Mouse (Mus musculus) hindbrain, postnatal 0 days (tissue): ENCODE data around the gene Vegfc. TPM values are rescaled to one million over a fixed set of nuclear protein-coding genes. Genes with fewer than 3 reads are reported as not detected.

Experiments
- ATAC-seq: fragments of 200-750 bp; cut with Nextera tagmentation; 2 replicates; pipeline ENCODE4 v1.8.0; 2017; ENCODE audit warnings: mild to moderate bottlenecking, moderate TSS enrichment, moderate library complexity
- DNase-seq: peaks from one replicate; pipeline ENCODE4 v3.0.0-alpha.2; 2015; ENCODE audit warnings: low spot score
- H3K27ac ChIP-seq: fragments of 300-500 bp; sonication (generic); 2 replicates; pipeline ENCODE4 v1.5.1; 2014; ENCODE audit warnings: mild to moderate bottlenecking
- H3K27me3 ChIP-seq: fragments of 300-500 bp; sonication (generic); 2 replicates; pipeline ENCODE4 v1.6.1; 2014; ENCODE audit warnings: low read length, mixed read lengths; ENCODE audit not compliant: insufficient read depth
- H3K36me3 ChIP-seq: fragments of 300-500 bp; sonication (generic); 2 replicates; pipeline ENCODE4 v1.6.1; 2014; ENCODE audit warnings: low read length, mixed read lengths; ENCODE audit not compliant: insufficient read depth
- H3K4me1 ChIP-seq: fragments of 300-500 bp; sonication (generic); 2 replicates; pipeline ENCODE4 v1.6.1; 2014; ENCODE audit warnings: antibody characterized with exemption, low read length, mixed read lengths; ENCODE audit not compliant: insufficient read depth
- H3K4me2 ChIP-seq: fragments of 300-500 bp; sonication (generic); 2 replicates; pipeline ENCODE4 v1.6.1; 2014; ENCODE audit warnings: low read depth, mild to moderate bottlenecking, low read length, moderate library complexity, mixed read lengths
- H3K4me3 ChIP-seq: fragments of 300-500 bp; sonication (generic); 2 replicates; pipeline ENCODE4 v1.5.1; 2014; ENCODE audit warnings: low read length
- H3K9ac ChIP-seq: fragments of 300-500 bp; sonication (generic); replicated peaks from 2 replicates; pipeline ENCODE4 v1.6.1; 2014; ENCODE audit warnings: mild to moderate bottlenecking, low read length, moderate library complexity, mixed read lengths
- H3K9me3 ChIP-seq: fragments of 300-500 bp; sonication (generic); 2 replicates; pipeline ENCODE4 v1.6.1; 2016; ENCODE audit warnings: low read length, mixed read lengths
- CTCF ChIP-seq: IDR thresholded peaks from 2 replicates; pipeline ENCODE4 v1.5.1; 2016; ENCODE audit warnings: antibody characterized with exemption, control low read depth, low read depth
- WGBS: fragments of 180-500 bp; shearing (Covaris S2); extraction: QIAGEN DNeasy Blood & Tissue Kit; methylation state at CpG from one replicate; pipeline ENCODE4 v1.1.7; 2014; 5-methylcytosine and 5-hydroxymethylcytosine counted together
- polyA plus RNA-seq: library from polyadenylated mRNA; unstranded; fragments of >200 nt; fragmentation: Nextera tagmentation; extraction: Ambion mirVana; gene quantifications from 2 replicates; pipeline ENCODE4 v1.2.1, GENCODE M21; 2015
- total RNA-seq: library from RNA; depleted of rRNA; stranded (reverse); fragments of >200 nt; gene quantifications from 2 replicates; pipeline ENCODE4 v1.2.3, GENCODE M21; 2014; rRNA removed

Vegfc gene
- total RNA-seq (4.2 and 6.9 TPM in 2 replicates), polyA plus RNA-seq (4.3 and 5.0 TPM in 2 replicates)

GRCm38 (mm10) chr8:54077271-54078120, at the start of gene Vegfc:
TSS of gene Vegfc (plus strand) at chr8:54077606.
- no peaks in the 10 kb centered on the region for H3K9me3 ChIP-seq

GRCm38 (mm10) chr8:54034584-54034983, 42.8 kb upstream of the Vegfc start:
- Histone ChIP-seq H3K9me3 (no peaks in the 10 kb centered on the region), H3K4me2 (no peak overlapping the region), H3K9ac (no peak overlapping the region), H3K4me3 (no peak overlapping the region), H3K36me3 (no peaks in the 10 kb centered on the region), H3K4me1 (no peaks in the 10 kb centered on the region), H3K27ac (no peak overlapping the region), H3K27me3 (no peaks in the 10 kb centered on the region)
- DNase-seq: no peak
- WGBS: 96% methylated on average over 1 of the region's 1 CpGs
- no peak for ATAC-seq
- no peak for TF ChIP-seq CTCF

More at GRCm38 (mm10) chr8:54077271-54078120, at the start of gene Vegfc:
- H3K36me3 ChIP-seq: no peaks in the 10 kb centered on the region
- peak within 1 kb of the TSS; percentile 74 for H3K9ac ChIP-seq
- no peak for TF ChIP-seq CTCF
- H3K4me1 ChIP-seq: no peaks in the 10 kb centered on the region
- under 1% methylated on average over 61 of the region's 79 CpGs for WGBS
- peak within 1 kb of the TSS; percentile 90 for H3K4me3 ChIP-seq
- H3K27ac ChIP-seq: peak within 1 kb of the TSS; percentile 77
- H3K27me3 ChIP-seq: no peaks in the 10 kb centered on the region
- peak; percentile 49 for DNase-seq
- H3K4me2 ChIP-seq: peak within 1 kb of the TSS; percentile 67
- peak; percentile 88 for ATAC-seq

GRCm38 (mm10) chr8:54042601-54043000, 34.8 kb upstream of the Vegfc start:
- Histone ChIP-seq H3K9me3 (no peaks in the 10 kb centered on the region), H3K4me3 (no peak overlapping the region), H3K9ac (no peak overlapping the region), H3K27me3 (no peaks in the 10 kb centered on the region), H3K36me3 (no peaks in the 10 kb centered on the region), H3K4me1 (no peaks in the 10 kb centered on the region), H3K27ac (no peak overlapping the region), H3K4me2 (no peak overlapping the region)
- WGBS: 47% methylated on average over 1 of the region's 1 CpGs
- DNase-seq (no peak), ATAC-seq (no peak)
- no peak for TF ChIP-seq CTCF

- Histone ChIP-seq H3K4me2 (no peak overlapping the region), H3K9ac (no peak overlapping the region), H3K27ac (no peak overlapping the region), H3K9me3 (no peaks in the 10 kb centered on the region), H3K36me3 (no peaks in the 10 kb centered on the region), H3K4me3 (no peak overlapping the region), H3K27me3 (no peaks in the 10 kb centered on the region), H3K4me1 (no peaks in the 10 kb centered on the region)
- peak; percentile 36; the same call in 1 of the 2 replicates for TF ChIP-seq CTCF
- DNase-seq: no peak
- ATAC-seq: no peak
- 87% methylated on average over 1 of the region's 1 CpGs for WGBS
Measured at GRCm38 (mm10) chr8:54043468-54043867, 33.9 kb upstream of the Vegfc start.

- H3K36me3 ChIP-seq: no peaks in the 10 kb centered on the region
- H3K4me3 ChIP-seq: no peak overlapping the region
- ATAC-seq (no peak), DNase-seq (no peak)
- H3K9ac ChIP-seq: no peak overlapping the region
- H3K27me3 ChIP-seq: no peaks in the 10 kb centered on the region
- no peak overlapping the region for H3K4me2 ChIP-seq
- no peak for TF ChIP-seq CTCF
- 8% methylated on average over 1 of the region's 1 CpGs for WGBS
- H3K9me3 ChIP-seq: no peaks in the 10 kb centered on the region
- no peaks in the 10 kb centered on the region for H3K4me1 ChIP-seq
- H3K27ac ChIP-seq: no peak overlapping the region
Measured at GRCm38 (mm10) chr8:54053210-54053609, 24.2 kb upstream of the Vegfc start.

GRCm38 (mm10) chr8:54065492-54065891, 11.9 kb upstream of the Vegfc start:
- Histone ChIP-seq H3K4me1 (no peaks in the 10 kb centered on the region), H3K9me3 (no peaks in the 10 kb centered on the region), H3K27me3 (no peaks in the 10 kb centered on the region), H3K4me2 (no peak overlapping the region), H3K4me3 (no peak overlapping the region), H3K27ac (no peak overlapping the region), H3K36me3 (no peaks in the 10 kb centered on the region), H3K9ac (no peak overlapping the region)
- DNase-seq (no peak), ATAC-seq (no peak)
- 68% methylated on average over 4 of the region's 4 CpGs for WGBS
- no peak for TF ChIP-seq CTCF

GRCm38 (mm10) chr8:54076301-54076700, 1.1 kb upstream of the Vegfc start:
- TF ChIP-seq CTCF: no peak
- Histone ChIP-seq H3K4me2 (peak overlapping the region; percentile 67), H3K9ac (no peak overlapping the region), H3K27me3 (no peaks in the 10 kb centered on the region), H3K9me3 (no peaks in the 10 kb centered on the region), H3K36me3 (no peaks in the 10 kb centered on the region), H3K27ac (no peak overlapping the region), H3K4me3 (peak overlapping the region; percentile 90; the same call in 1 of the 2 replicates), H3K4me1 (no peaks in the 10 kb centered on the region)
- 44% methylated on average over 1 of the region's 1 CpGs for WGBS
- ATAC-seq: no peak
- DNase-seq: no peak
